Mouse (Mus musculus) gastrocnemius, postnatal 25 days (tissue): ENCODE measurements around the gene Efcc1. TPM values are rescaled to one million over a fixed set of nuclear protein-coding genes. Genes with fewer than 3 reads are reported as not detected.

Source experiments
- DNase-seq: peaks from one replicate; pipeline ENCODE4 v3.0.0; 2022
- total RNA-seq, 2 experiments: library from RNA; stranded (reverse); gene quantifications; 1 replicate in 1 of 2; 2 replicates in 1 of 2; pipeline ENCODE4 v1.2.3; 2021

Gene Efcc1
- total RNA-seq, 2 experiments from 2014 or later: 1.0 to 1.2 TPM

DNA sequence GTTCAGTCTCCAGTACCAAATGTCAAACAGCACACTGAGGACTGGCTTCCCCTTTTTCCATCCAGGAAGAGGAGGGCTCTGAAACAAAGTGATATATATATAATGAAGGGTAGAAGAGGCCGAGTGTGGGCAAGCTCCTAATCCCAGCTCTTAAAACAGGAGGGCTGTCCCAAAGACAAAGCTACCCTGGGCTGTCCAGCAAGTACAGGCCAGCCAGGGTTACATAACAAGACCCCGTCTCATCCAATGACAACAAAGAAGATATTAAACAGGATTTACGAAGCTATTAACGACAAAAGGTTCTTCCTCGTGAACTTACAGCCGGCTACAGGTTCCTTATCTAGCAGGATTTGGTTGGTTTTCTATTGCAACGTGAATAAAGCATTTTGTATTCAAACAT, 74.2 kb downstream of the Efcc1 start:
- no peak for DNase-seq

DNA sequence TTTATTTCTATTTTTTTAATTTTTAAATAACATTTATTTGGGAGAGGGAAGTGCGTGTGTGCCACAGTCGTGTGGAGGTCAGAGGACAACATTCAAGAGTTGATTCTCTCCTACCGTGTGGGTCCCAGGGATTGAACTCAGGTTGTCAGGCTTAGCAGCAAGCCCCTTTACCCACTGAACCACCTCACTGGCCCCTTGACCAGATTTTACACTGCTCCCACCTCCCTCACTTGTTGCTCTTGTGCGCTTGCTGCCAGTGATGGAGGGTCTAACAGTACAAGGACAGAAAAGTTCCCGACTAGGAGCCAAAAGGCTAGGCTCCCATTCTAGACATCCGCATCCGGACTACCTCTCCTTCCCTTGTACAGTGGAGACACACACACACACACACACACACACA, 74.8 kb downstream of the Efcc1 start:
- no peak for DNase-seq

Other genes starting within 250 kb of the Efcc1 start
- 1 to 10 TPM in 1 of 2 experiments, under 1 TPM in 1; 0.82 to 1.3 TPM for gene Arhgap25, start 197.6 kb upstream of the Efcc1 start, total RNA-seq
- gene Prokr1, start 140.1 kb upstream of the Efcc1 start, total RNA-seq: 1 to 10 TPM; 2.1 to 2.3 TPM
- gene Aplf, start 58.7 kb upstream of the Efcc1 start, total RNA-seq: 1 to 10 TPM; 2.7 to 3.3 TPM
- gene Gp9, start 47.2 kb downstream of the Efcc1 start, total RNA-seq: not detected
- gene Rab43, start 81.3 kb downstream of the Efcc1 start, total RNA-seq: 1 to 10 TPM; 5.3 to 8.3 TPM
- under 1 TPM in 1 of 2 experiments, not detected in 1; 0.59 TPM for gene Gm45140, start 104.9 kb downstream of the Efcc1 start, total RNA-seq
- gene Isy1, start 107.9 kb downstream of the Efcc1 start, total RNA-seq: 10 to 100 TPM; 17.8 to 20.4 TPM
- gene Cnbp, start 120.2 kb downstream of the Efcc1 start, total RNA-seq: 100 to 1,000 TPM; 410 to 437 TPM
- gene Copg1, start 156.9 kb downstream of the Efcc1 start, total RNA-seq: 10 to 100 TPM; 30.1 to 35.4 TPM
- gene Hmces, start 183.1 kb downstream of the Efcc1 start, total RNA-seq: 1 to 10 TPM; 5.4 to 7.4 TPM